Mouse (Mus musculus) spleen, postnatal 0 days (tissue): ENCODE measurements around the gene Cflar. TPM values are rescaled to one million over a fixed set of nuclear protein-coding genes. Genes with fewer than 3 reads are reported as not detected.

Source experiments
- polyA plus RNA-seq: library from polyadenylated mRNA; unstranded; fragments of >200 nt; fragmentation: Nextera tagmentation; extraction: Ambion mirVana; gene quantifications from 2 replicates; pipeline ENCODE4 v1.2.1, GENCODE M21; 2015

Gene Cflar
- polyA plus RNA-seq, result 27.2 and 31.4 TPM in 2 replicates

DNA sequence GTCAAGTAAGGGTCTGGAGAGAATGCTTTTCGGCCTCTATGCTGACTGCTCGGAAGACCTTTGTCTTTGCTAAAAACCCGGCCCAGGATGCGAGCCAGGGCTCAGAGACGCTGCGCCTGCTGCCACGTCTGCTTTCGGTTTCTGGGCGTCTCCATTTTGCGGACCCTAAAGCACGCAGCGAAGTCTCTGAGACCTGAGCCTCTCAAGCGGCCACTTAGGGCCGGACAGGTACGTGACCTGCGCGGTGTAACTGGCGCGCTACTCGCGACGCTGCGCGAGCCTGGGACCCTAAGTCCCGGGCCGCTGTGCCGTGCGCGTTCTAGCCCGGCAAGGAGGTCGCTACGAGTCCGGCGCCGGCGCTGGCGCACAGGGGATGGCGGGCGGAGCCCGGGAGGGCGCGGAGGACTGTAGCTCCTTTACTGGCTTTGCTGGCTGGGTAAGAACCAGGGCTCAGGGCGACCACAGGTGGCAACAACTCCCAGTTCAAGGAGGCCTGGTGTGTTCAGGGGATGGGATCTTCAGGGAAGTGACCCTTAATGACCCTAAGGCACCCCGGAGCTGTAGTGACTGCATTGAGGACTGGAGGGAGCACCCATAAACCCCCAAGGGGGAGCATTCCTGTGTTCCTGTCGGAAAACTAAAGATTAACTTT, at the start of gene Cflar:
Gene Cflar (plus strand): TSS at position 144 of the 652 bp plus-strand sequence.

DNA sequence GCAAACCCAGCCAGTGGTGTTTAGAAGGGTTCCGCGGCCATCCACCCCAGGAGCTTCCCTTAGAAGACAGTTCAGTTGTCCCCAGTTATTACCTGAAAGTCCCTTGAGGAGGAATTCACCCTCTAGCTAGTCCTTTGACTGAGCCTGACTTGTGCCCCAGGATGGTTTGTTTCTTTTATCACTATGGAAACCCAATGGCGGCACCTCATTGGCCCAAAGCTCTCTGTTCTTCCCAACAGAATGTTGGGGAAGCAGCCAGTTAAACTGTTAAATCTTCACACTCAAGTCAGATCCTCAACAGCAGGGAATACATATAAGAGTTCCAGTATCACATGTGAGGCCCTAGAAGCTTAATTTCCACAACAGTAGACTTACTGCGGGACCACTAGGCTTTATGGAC, 15.5 kb upstream of the Cflar start, which contains the start of gene Als2cr12:
Gene Als2cr12 (minus strand): TSS at position 180 of the 400 bp plus-strand sequence.

DNA sequence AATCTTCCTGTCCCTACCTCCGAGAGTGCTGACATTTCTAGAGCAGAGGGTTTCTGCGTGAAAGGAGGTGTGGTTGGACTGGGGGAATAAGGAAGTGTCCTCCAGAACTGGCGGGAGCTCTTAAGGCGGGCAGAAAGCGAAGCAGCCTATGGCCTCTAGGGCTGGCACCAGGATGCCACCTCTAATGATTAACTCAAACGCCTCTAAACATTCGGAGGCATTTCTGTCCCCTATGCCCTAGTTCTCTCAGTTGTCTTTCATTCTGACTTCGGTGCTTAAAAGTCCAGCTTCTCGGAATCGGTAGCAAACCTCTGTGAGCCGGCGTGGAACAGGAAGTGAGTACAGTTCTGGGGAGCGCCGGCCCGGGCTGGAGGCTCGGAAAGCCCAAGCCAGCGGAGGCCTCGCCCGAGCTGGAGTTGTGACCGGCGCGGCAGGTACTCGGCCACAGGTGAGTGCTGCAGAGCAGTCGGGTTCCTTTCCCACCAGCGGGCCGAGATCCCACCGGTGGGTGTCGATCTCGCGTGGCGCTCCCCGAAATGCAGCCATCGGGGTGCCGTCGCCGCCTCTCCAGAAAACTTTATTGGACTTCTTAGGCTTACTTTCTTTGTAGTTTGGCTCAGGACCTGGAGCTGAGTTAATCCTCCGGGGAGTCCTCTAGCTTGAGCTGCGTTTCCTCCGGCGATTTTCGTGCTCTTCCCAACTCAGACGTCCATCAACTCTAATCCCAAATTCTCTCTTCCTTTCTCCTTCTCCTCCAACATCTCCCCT, 84.2 kb downstream of the Cflar start, which contains the start of gene Casp8:
Gene Casp8 (plus strand): TSS at position 84 of the 768 bp plus-strand sequence.

Other genes with a start within 250 kb of the Cflar start
- gene Orc2, start 206.4 kb upstream of the Cflar start, polyA plus RNA-seq, result 39.4 and 40.6 TPM in 2 replicates
- gene Fam126b, start 125.2 kb upstream of the Cflar start, polyA plus RNA-seq, result 3.7 and 4.4 TPM in 2 replicates
- gene Ndufb3, start 125.1 kb upstream of the Cflar start, polyA plus RNA-seq, result 167 and 170 TPM in 2 replicates
- gene Als2cr12, start 15.5 kb upstream of the Cflar start, polyA plus RNA-seq, result 0.13 TPM in 1 of 2 replicates, not detected in the other
- 19.6 and 25.0 TPM in 2 replicates for gene Casp8, start 83.9 kb downstream of the Cflar start, polyA plus RNA-seq